Comparison of ENCODE assay signal across 23 mouse cellular contexts in genomic region chr6:119533170-119533709, GRCm38 (mm10). TPM values are rescaled to one million over a fixed set of nuclear protein-coding genes. Genes with fewer than 3 reads are reported as not detected.
A peak's percentile ranks its signal among the peaks of the same experiment; 100 is the strongest.
DNase-seq lines count a peak whose midpoint lies in the region; ATAC-seq and TF ChIP-seq lines count a peak whose summit lies in the region.
"Had no signal": no experiment of that assay in that cellular context is flagged by ENCODE, and none has a peak within 500 bp of the region (broad histone marks: within the 10 kb centered on the region; RNA-seq: fewer than 3 reads in every experiment).

No protein-coding gene starts in this region.

- no peak for TF ChIP-seq CTCF in lung, embryonic 14.5 days (IDR thresholded peaks at IDR 0.05; ENCODE audit: low read depth)
- TF ChIP-seq CTCF in lung, adult 2 months (IDR thresholded peaks at IDR 0.05; ENCODE audit: insufficient read depth, low read length): no peak
- TF ChIP-seq CTCF in CH12.LX (conservative IDR thresholded peaks at IDR 0.05 in 1 of 2, IDR thresholded peaks at IDR 0.05 in 1 of 2; ENCODE audit: low read depth in 2 of 2, low read length in 2 of 2): no peak

- dilution Hi-C loops in CH12.LX (cut with MboI; ENCODE audit: extremely low pct_ligation_motif_present, extremely low pct_unique_long_range_greater_than_20kb, low sequenced_read_pairs): no loop called here

- no peak overlapping the region for H3K4me3 ChIP-seq in lung, embryonic 14.5 days (ENCODE audit: low read depth, low read length)
- no peak overlapping the region for H3K4me3 ChIP-seq in lung, embryonic 16.5 days (ENCODE audit: low read length)
- no peak overlapping the region for H3K4me3 ChIP-seq in lung, adult 2 months (replicated peaks; ENCODE audit: extremely low read depth, low read depth, low read length)
- H3K4me3 ChIP-seq in CH12.LX (replicated peaks in 1 of 3; ENCODE audit: low read depth in 2 of 3, low read length in 2 of 3, poor library complexity in 1 of 3): no peak overlapping the region
- H3K4me3 ChIP-seq: embryonic facial prominence, embryonic 10.5 days; embryonic facial prominence, embryonic 12.5 days had no signal

- H3K27ac ChIP-seq in lung, embryonic 14.5 days (ENCODE audit: low read depth): no peak overlapping the region
- H3K27ac ChIP-seq in lung, embryonic 16.5 days (ENCODE audit: low read length): no peak overlapping the region
- no peak overlapping the region for H3K27ac ChIP-seq in CH12.LX (ENCODE audit: insufficient read depth, low read depth)
- H3K27ac ChIP-seq: embryonic facial prominence, embryonic 10.5 days; embryonic facial prominence, embryonic 12.5 days had no signal

- in situ Hi-C loops in CH12.LX (cut with MboI; ENCODE audit: low pct_ligation_motif_present, low pct_unique_long_range_greater_than_20kb, low sequenced_read_pairs): no loop called here

- H3K4me1 ChIP-seq in lung, embryonic 14.5 days (ENCODE audit: insufficient read depth): no peaks in the 10 kb centered on the region
- H3K4me1 ChIP-seq in lung, embryonic 16.5 days (replicated peaks; ENCODE audit: control insufficient read depth, insufficient read depth, low read length): no peaks in the 10 kb centered on the region
- no peaks in the 10 kb centered on the region for H3K4me1 ChIP-seq in lung, adult 2 months (ENCODE audit: control insufficient read depth, insufficient read depth, low read length)
- peaks cover 5 to 15% of the 10 kb centered on the region in 2 experiments for H3K4me1 ChIP-seq in CH12.LX (ENCODE audit: control insufficient read depth in 1 of 2, insufficient read depth in 2 of 2)

- H3K9me3 ChIP-seq in lung, embryonic 14.5 days (ENCODE audit: low read depth, low read length): no peaks in the 10 kb centered on the region
- H3K9me3 ChIP-seq in lung, embryonic 16.5 days (ENCODE audit: control insufficient read depth, low read length): no peaks in the 10 kb centered on the region
- no peaks in the 10 kb centered on the region for H3K9me3 ChIP-seq in CH12.LX (replicated peaks; ENCODE audit: low read length)
- H3K9me3 ChIP-seq: embryonic facial prominence, embryonic 10.5 days; embryonic facial prominence, embryonic 12.5 days; G1E had no signal

- TF ChIP-seq RAD21 in CH12.LX (IDR thresholded peaks at IDR 0.05; ENCODE audit: low read depth, low read length): no peak

- H3K79me2 ChIP-seq in CH12.LX (replicated peaks; ENCODE audit: control insufficient read depth, extremely low read depth, insufficient read depth, poor library complexity, severe bottlenecking): no peaks in the 10 kb centered on the region

- peak; percentile 78 for ATAC-seq in lung, embryonic 14.5 days (ENCODE audit: insufficient read depth)
- ATAC-seq in lung, embryonic 16.5 days (ENCODE audit: low read depth): peak; percentile 74
- ATAC-seq: activated CD4-positive, CD25-positive, alpha-beta regulatory T cell, adult 4 months; forebrain, embryonic 14.5 days; forebrain, embryonic 16.5 days; Patski had no signal

- WGBS in lung, embryonic 14.5 days: 43% methylated on average over 9 of the region's 9 CpGs
- 44% methylated on average over 9 of the region's 9 CpGs for WGBS in lung, embryonic 16.5 days
- 57% methylated on average over 9 of the region's 9 CpGs for WGBS in lung, adult 2 months

- no peak overlapping the region for H3K4me2 ChIP-seq in lung, embryonic 14.5 days
- H3K4me2 ChIP-seq in lung, embryonic 16.5 days (ENCODE audit: low read depth, low read length): no peak overlapping the region
- H3K4me2 ChIP-seq in CH12.LX (ENCODE audit: insufficient read depth, low read depth, poor library complexity, severe bottlenecking): peak overlapping the region; percentile 45; the same call in 1 of the 2 replicates
- H3K4me2 ChIP-seq: embryonic facial prominence, embryonic 12.5 days had no signal

- TF ChIP-seq POLR2A in lung, adult 2 months (IDR thresholded peaks at IDR 0.05; ENCODE audit: borderline replicate concordance, extremely low read depth, low read depth, low read length): no peak
- no peak for TF ChIP-seq POLR2A in CH12.LX (IDR thresholded peaks at IDR 0.05; ENCODE audit: low read depth, low read length)

- H3K36me3 ChIP-seq in lung, embryonic 14.5 days (ENCODE audit: insufficient read depth): no peaks in the 10 kb centered on the region
- H3K36me3 ChIP-seq in lung, embryonic 16.5 days (ENCODE audit: control insufficient read depth, insufficient read depth, low read length): no peaks in the 10 kb centered on the region
- no peaks in the 10 kb centered on the region for H3K36me3 ChIP-seq in CH12.LX (replicated peaks in 1 of 2; ENCODE audit: control insufficient read depth in 1 of 2, insufficient read depth in 1 of 2, low read length in 1 of 2)
- H3K36me3 ChIP-seq: embryonic facial prominence, embryonic 10.5 days; embryonic facial prominence, embryonic 12.5 days; G1E had no signal

- no peak overlapping the region for H3K9ac ChIP-seq in lung, embryonic 14.5 days
- no peak overlapping the region for H3K9ac ChIP-seq in lung, embryonic 16.5 days (ENCODE audit: low read length)
- no peak overlapping the region for H3K9ac ChIP-seq in CH12.LX (ENCODE audit: insufficient read depth, low read depth)
- H3K9ac ChIP-seq: embryonic facial prominence, embryonic 12.5 days had no signal

- TF ChIP-seq EP300 in CH12.LX (IDR thresholded peaks at IDR 0.05; ENCODE audit: low read length): no peak

- H3K27me3 ChIP-seq in lung, embryonic 14.5 days (ENCODE audit: insufficient read depth, low read length): no peaks in the 10 kb centered on the region
- no peaks in the 10 kb centered on the region for H3K27me3 ChIP-seq in lung, embryonic 16.5 days (ENCODE audit: control insufficient read depth, insufficient read depth, low read depth, low read length)
- no peaks in the 10 kb centered on the region for H3K27me3 ChIP-seq in CH12.LX (replicated peaks)
- H3K27me3 ChIP-seq: embryonic facial prominence, embryonic 12.5 days; Patski had no signal

- DNase-seq in lung, embryonic 14.5 days: peak; percentile 85
- no peak for DNase-seq in lung, postnatal 36 days
- no peak for DNase-seq in lung, adult 2 months
- DNase-seq in lung, postnatal 10 days: peak; percentile 34
- DNase-seq in lung, postnatal 14 days: no peak
- DNase-seq in CH12.LX (ENCODE audit: extremely low read depth): no peak
- no peak for DNase-seq in yolk sac, embryonic 10.5 days (ENCODE audit: low spot score)
- DNase-seq: adrenal gland, adult 8-10 months; adrenal gland, postnatal 14 days; adrenal gland, postnatal 36 days; cerebellum, adult 11-12 months; cerebellum, adult 2 months; cerebellum, adult 9-10 months; cerebellum, postnatal 10 days; cerebellum, postnatal 25 days had no signal

TF ChIP-seq in CH12.LX, 34 proteins besides CTCF, POLR2A, EP300 and RAD21:
- no peak for TF ChIP-seq ZNF384 (IDR thresholded peaks at IDR 0.05; ENCODE audit: low read depth, low read length)
- no peak for TF ChIP-seq SMC3 (IDR thresholded peaks at IDR 0.05; ENCODE audit: low read depth, low read length)
- TF ChIP-seq ZKSCAN1 (IDR thresholded peaks at IDR 0.05; ENCODE audit: borderline replicate concordance, low read depth, low read length): no peak
- no peak for TF ChIP-seq USF2 (conservative IDR thresholded peaks at IDR 0.05; ENCODE audit: low read depth, low read length)
- TF ChIP-seq NRF1 (IDR thresholded peaks at IDR 0.05; ENCODE audit: low read depth, low read length): no peak
- no peak for TF ChIP-seq ELF1 (IDR thresholded peaks at IDR 0.05; ENCODE audit: low read depth, low read length)
- no peak for TF ChIP-seq CHD2 (IDR thresholded peaks at IDR 0.05; ENCODE audit: low read length)

RNA-seq across cellular contexts. Expression of gene Wnt5b, which starts 10.9 kb away (rescaled TPM):
- polyA plus RNA-seq in lung, embryonic 14.5 days (2014; fragmentation: Nextera tagmentation; extraction: Ambion mirVana): 6.8 and 7.4 TPM in 2 replicates
- polyA plus RNA-seq in lung, embryonic 16.5 days (2015; fragmentation: Nextera tagmentation; extraction: Ambion mirVana): 5.3 and 5.5 TPM in 2 replicates
- 3.2 and 4.7 TPM in 2 replicates for polyA plus RNA-seq in lung, adult 2 months (2012; rRNA removed)
- total RNA-seq in CH12.LX (2012; rRNA removed) (0.92 and 1.5 TPM in 2 replicates), CH12.LX (2014; rRNA removed) (1.2 and 1.4 TPM in 2 replicates)
- polyA plus RNA-seq in CH12.LX (2012; ENCODE audit: insufficient read length, low read depth): 2.0 and 2.8 TPM in 2 replicates
- total RNA-seq: G1E had no signal
- polyA plus RNA-seq: activated CD4-positive, CD25-positive, alpha-beta regulatory T cell, adult 4 months had no signal

RNA-seq across cellular contexts. Expression of gene Fbxl14, which starts 53.8 kb away (rescaled TPM):
- polyA plus RNA-seq in lung, embryonic 14.5 days (2014; fragmentation: Nextera tagmentation; extraction: Ambion mirVana): 6.0 and 6.2 TPM in 2 replicates
- 4.0 and 4.5 TPM in 2 replicates for polyA plus RNA-seq in lung, embryonic 16.5 days (2015; fragmentation: Nextera tagmentation; extraction: Ambion mirVana)
- 77.7 and 84.9 TPM in 2 replicates for polyA plus RNA-seq in lung, adult 2 months (2012; rRNA removed)
- total RNA-seq in CH12.LX (2012; rRNA removed) (29.9 and 32.7 TPM in 2 replicates), CH12.LX (2014; rRNA removed) (27.8 and 30.3 TPM in 2 replicates)
- 28.8 and 32.0 TPM in 2 replicates for polyA plus RNA-seq in CH12.LX (2012; ENCODE audit: insufficient read length, low read depth)

Comparison
In these comparisons a context has a peak if more than half of its experiments do, and no peak if none do; other contexts are left out.
1. DNase-seq: peak in lung, embryonic 14.5 days (single experiment) and lung, postnatal 10 days (single experiment); none in lung, postnatal 36 days (single experiment), lung, adult 2 months (single experiment), lung, postnatal 14 days (single experiment), CH12.LX (single experiment) and yolk sac, embryonic 10.5 days (single experiment).